Mouse (Mus musculus) urinary bladder, postnatal 36 days (tissue): Measurements from ENCODE around the gene Ctnnbip1.

ENCODE experiments used
- DNase-seq, 2 experiments: peaks; one replicate each; pipeline ENCODE4 v3.0.0; 2022; ENCODE audit warnings: low spot score in 2 of 2, mixed read lengths in 1 of 2

The Ctnnbip1 gene

GRCm38 (mm10) chr4:149561986-149562904 lies 44.2 kb downstream of the Ctnnbip1 start:
- DNase-seq = peak in 1 of 2 experiments; percentile 40

- no peak for DNase-seq
Observed at GRCm38 (mm10) chr4:149562905-149563347, 44.9 kb downstream of the Ctnnbip1 start.

GRCm38 (mm10) chr4:149563941-149564361 lies 45.9 kb downstream of the Ctnnbip1 start:
- no peak for DNase-seq

- DNase-seq = peak in 1 of 2 experiments; percentile 50
Observed at GRCm38 (mm10) chr4:149564452-149565407, 46.7 kb downstream of the Ctnnbip1 start.

- DNase-seq = peak in 1 of 2 experiments; percentile 42
Observed at GRCm38 (mm10) chr4:149567432-149568026, 49.5 kb downstream of the Ctnnbip1 start.

GRCm38 (mm10) chr4:149568622-149569021 lies 50.6 kb downstream of the Ctnnbip1 start:
- no peak for DNase-seq

GRCm38 (mm10) chr4:149569781-149570497 lies 51.9 kb downstream of the Ctnnbip1 start:
- no peak for DNase-seq

- no peak for DNase-seq
Observed at GRCm38 (mm10) chr4:149570498-149570863, 52.4 kb downstream of the Ctnnbip1 start.

- no peak for DNase-seq
Observed at GRCm38 (mm10) chr4:149571209-149571608, 53.2 kb downstream of the Ctnnbip1 start.

GRCm38 (mm10) chr4:149571651-149572149 lies 53.7 kb downstream of the Ctnnbip1 start:
- peak; percentile 72 to 74 for DNase-seq

- no peak for DNase-seq
Observed at GRCm38 (mm10) chr4:149572446-149572845, 54.4 kb downstream of the Ctnnbip1 start.

GRCm38 (mm10) chr4:149572851-149573250 lies 54.8 kb downstream of the Ctnnbip1 start:
- peak in 1 of 2 experiments; percentile 43 for DNase-seq

GRCm38 (mm10) chr4:149574391-149574821 lies 56.4 kb downstream of the Ctnnbip1 start:
- DNase-seq = no peak

- DNase-seq = no peak
Observed at GRCm38 (mm10) chr4:149576061-149576460, 58.0 kb downstream of the Ctnnbip1 start.

GRCm38 (mm10) chr4:149576993-149577548 lies 59.0 kb downstream of the Ctnnbip1 start:
- no peak for DNase-seq

- DNase-seq = no peak
Observed at GRCm38 (mm10) chr4:149578085-149578681, 60.1 kb downstream of the Ctnnbip1 start.

- no peak for DNase-seq
Observed at GRCm38 (mm10) chr4:149578831-149579230, 60.8 kb downstream of the Ctnnbip1 start.

- DNase-seq = no peak
Observed at GRCm38 (mm10) chr4:149585236-149585635, 67.2 kb downstream of the Ctnnbip1 start.

- peak; percentile 31 to 33 for DNase-seq
Observed at GRCm38 (mm10) chr4:149586044-149586782, 68.2 kb downstream of the Ctnnbip1 start, which contains the start of gene Clstn1. Clstn1 (plus strand) TSS chr4:149586468.
